Mouse (Mus musculus): ENCODE measurements around the gene Spcs2. TPM values are rescaled to one million over a fixed set of nuclear protein-coding genes. Genes with fewer than 3 reads are reported as not detected.

The Spcs2 gene
- polyA plus RNA-seq, 1 experiment from 2014 or later: 380 TPM

DNA sequence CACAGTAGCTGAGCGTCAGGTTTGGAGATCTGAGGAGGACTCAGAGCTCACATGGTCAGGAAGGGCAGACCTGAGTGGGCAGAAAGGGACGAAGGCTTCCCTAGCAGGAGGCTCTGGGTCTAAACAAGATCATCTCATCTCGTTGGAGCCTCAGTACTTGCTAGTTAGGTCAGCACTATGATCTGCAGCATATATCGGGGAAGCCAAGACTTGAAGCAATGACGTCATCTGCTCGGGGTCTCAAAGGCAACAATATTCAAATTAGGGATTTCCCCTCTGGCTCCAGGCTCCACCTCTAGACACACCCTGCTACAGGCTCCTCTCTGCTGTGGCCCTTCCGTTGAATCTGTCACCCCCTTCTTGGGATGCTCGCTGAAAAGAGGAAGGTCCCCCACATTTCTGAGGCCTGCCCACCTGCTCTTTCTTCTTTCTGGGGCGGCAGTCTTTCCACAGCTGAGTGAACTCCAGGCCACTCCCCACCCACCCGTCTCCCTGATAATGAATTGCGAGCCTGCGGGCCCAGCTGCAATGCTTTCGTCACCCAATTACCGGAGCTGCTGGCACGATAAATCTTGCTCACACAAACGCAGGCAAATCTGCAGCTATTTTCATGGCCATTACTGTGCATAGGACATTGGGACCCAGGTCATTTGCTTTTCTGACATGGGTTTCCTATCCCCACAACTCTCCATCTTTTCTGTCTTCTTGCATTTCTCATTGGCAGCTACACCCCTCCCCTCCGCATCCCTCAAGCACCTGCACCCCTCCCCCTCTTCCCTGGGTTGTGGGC, 67.9 kb downstream of the Spcs2 start:
- peaks cover 18% of the 10 kb centered on the region for H3K4me1 ChIP-seq
- WGBS: 11% methylated on average over 17 of the region's 17 CpGs
- peak overlapping the region; percentile 51 for H3K4me2 ChIP-seq (replicated peaks)
- H3K27me3 ChIP-seq: peaks cover 30% of the 10 kb centered on the region
- no peak overlapping the region for H3K4me3 ChIP-seq
- no peaks in the 10 kb centered on the region for H3K9me3 ChIP-seq
- ATAC-seq (ENCODE audit: low FRiP score, low read depth): 0 out of 2 replicates have a peak, but pooled peaks have one; percentile 38
- no peak overlapping the region for H3K27ac ChIP-seq
- no peaks in the 10 kb centered on the region for H3K36me3 ChIP-seq
- no peak overlapping the region for H3K9ac ChIP-seq

GRCm38 (mm10) chr7:99794096-99794495, 69.2 kb downstream of the Spcs2 start:
- 52% methylated on average over 2 of the region's 2 CpGs for WGBS

DNA sequence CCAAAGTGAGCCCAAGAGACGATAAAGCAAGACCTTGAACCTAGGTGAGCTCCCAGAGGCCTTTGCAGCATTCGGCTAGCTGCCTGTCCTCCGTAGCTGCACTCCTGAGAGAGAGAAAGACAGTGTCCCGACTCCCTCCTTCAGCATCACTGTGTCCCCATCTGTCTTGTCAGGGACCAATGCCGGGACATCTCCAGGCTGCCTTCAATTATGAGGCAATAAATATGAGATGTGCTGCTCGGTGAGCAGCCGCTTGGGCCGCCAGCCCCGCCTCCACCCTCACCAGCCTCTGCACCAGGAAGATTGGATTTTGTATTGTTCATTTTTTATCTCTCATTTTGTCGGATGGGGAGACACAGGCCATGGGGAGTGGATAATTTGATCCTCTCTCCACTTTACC, 72.4 kb downstream of the Spcs2 start:
- no peak overlapping the region for H3K4me2 ChIP-seq (replicated peaks)
- H3K9me3 ChIP-seq: no peaks in the 10 kb centered on the region
- H3K4me1 ChIP-seq: peaks cover 24% of the 10 kb centered on the region
- peaks cover 17% of the 10 kb centered on the region for H3K27me3 ChIP-seq
- no peak for ATAC-seq (ENCODE audit: low FRiP score, low read depth)
- no peaks in the 10 kb centered on the region for H3K36me3 ChIP-seq
- H3K4me3 ChIP-seq: no peak overlapping the region
- no peak overlapping the region for H3K27ac ChIP-seq
- WGBS: 68% methylated on average over 10 of the region's 10 CpGs
- no peak overlapping the region for H3K9ac ChIP-seq

More at GRCm38 (mm10) chr7:99794096-99794495, 69.2 kb downstream of the Spcs2 start:
- Histone ChIP-seq H3K4me3 (no peak overlapping the region), H3K9me3 (no peaks in the 10 kb centered on the region), H3K4me2 (replicated peaks) (no peak overlapping the region), H3K9ac (no peak overlapping the region), H3K4me1 (peaks cover 19% of the 10 kb centered on the region), H3K36me3 (no peaks in the 10 kb centered on the region), H3K27ac (no peak overlapping the region), H3K27me3 (peaks cover 30% of the 10 kb centered on the region)
- ATAC-seq (ENCODE audit: low FRiP score, low read depth): no peak

- Histone ChIP-seq H3K9ac (no peak overlapping the region), H3K27me3 (no peaks in the 10 kb centered on the region; the same call in none of the 2 replicates), H3K4me2 (replicated peaks) (no peak overlapping the region), H3K9me3 (no peaks in the 10 kb centered on the region), H3K4me1 (peaks cover 15% of the 10 kb centered on the region), H3K36me3 (no peaks in the 10 kb centered on the region), H3K27ac (no peak overlapping the region; the same call in 1 of the 2 replicates), H3K4me3 (no peak overlapping the region)
- 7% methylated on average over 5 of the region's 5 CpGs for WGBS
- peak; percentile 75; the same call in 1 of the 2 replicates for ATAC-seq (ENCODE audit: low FRiP score, low read depth)
Measured at GRCm38 (mm10) chr7:99788563-99788962, 74.7 kb downstream of the Spcs2 start.

GRCm38 (mm10) chr7:99787935-99788334, 75.3 kb downstream of the Spcs2 start:
- no peak overlapping the region for H3K9ac ChIP-seq
- H3K4me3 ChIP-seq: no peak overlapping the region
- no peaks in the 10 kb centered on the region for H3K36me3 ChIP-seq
- ATAC-seq (ENCODE audit: low FRiP score, low read depth): 0 out of 2 replicates have a peak, but pooled peaks have one; percentile 11
- H3K27me3 ChIP-seq: no peaks in the 10 kb centered on the region; the same call in none of the 2 replicates
- 15% methylated on average over 2 of the region's 2 CpGs for WGBS
- H3K4me1 ChIP-seq: peaks cover 15% of the 10 kb centered on the region
- no peak overlapping the region; the same call in 1 of the 2 replicates for H3K27ac ChIP-seq
- H3K9me3 ChIP-seq: no peaks in the 10 kb centered on the region
- H3K4me2 ChIP-seq (replicated peaks): no peak overlapping the region

Other genes with a start within 250 kb of the Spcs2 start
- gene Tpbgl, start 236.4 kb downstream of the Spcs2 start, polyA plus RNA-seq (2015; fragmentation: Nextera tagmentation; extraction: Ambion mirVana): 0.23 and 0.24 TPM in 2 replicates
- 2.0 and 2.6 TPM in 2 replicates for gene Slco2b1, start 152.1 kb downstream of the Spcs2 start, polyA plus RNA-seq (2015; fragmentation: Nextera tagmentation; extraction: Ambion mirVana)
- not detected in 2 replicates for gene Olfr520, start 133.2 kb downstream of the Spcs2 start, polyA plus RNA-seq (2015; fragmentation: Nextera tagmentation; extraction: Ambion mirVana)
- not detected in 2 replicates for gene Olfr521, start 100.0 kb downstream of the Spcs2 start, polyA plus RNA-seq (2015; fragmentation: Nextera tagmentation; extraction: Ambion mirVana)
- 4.0 and 4.3 TPM in 2 replicates for gene Neu3, start 35.0 kb downstream of the Spcs2 start, polyA plus RNA-seq (2015; fragmentation: Nextera tagmentation; extraction: Ambion mirVana)
- gene Xrra1, start 4.3 kb downstream of the Spcs2 start, polyA plus RNA-seq (2015; fragmentation: Nextera tagmentation; extraction: Ambion mirVana): 0.15 and 0.27 TPM in 2 replicates
- 6.4 and 6.6 TPM in 2 replicates for gene Rnf169, start 117.0 kb upstream of the Spcs2 start, polyA plus RNA-seq (2015; fragmentation: Nextera tagmentation; extraction: Ambion mirVana)
- gene Chrdl2, start 142.7 kb upstream of the Spcs2 start, polyA plus RNA-seq (2015; fragmentation: Nextera tagmentation; extraction: Ambion mirVana): 2.6 and 3.0 TPM in 2 replicates